Mouse (Mus musculus) urinary bladder, postnatal 14 days (tissue): Measurements from ENCODE around the gene Nsun4.

ENCODE experiments used
- DNase-seq: peaks from one replicate; pipeline ENCODE4 v3.0.0; 2021; ENCODE audit warnings: low spot score

Gene Nsun4

GRCm38 (mm10) chr4:116047681-116048080 is 6.0 kb downstream of the Nsun4 start:
- no peak for DNase-seq

- DNase-seq: no peak
Measured at GRCm38 (mm10) chr4:116046604-116047003, 7.1 kb downstream of the Nsun4 start.

- no peak for DNase-seq
Measured at GRCm38 (mm10) chr4:116042186-116042585, 11.5 kb downstream of the Nsun4 start.

GRCm38 (mm10) chr4:116040466-116040865 is 13.2 kb downstream of the Nsun4 start:
- DNase-seq: no peak

GRCm38 (mm10) chr4:116033374-116033773 is 20.3 kb downstream of the Nsun4 start:
- no peak for DNase-seq

- DNase-seq: no peak
Measured at GRCm38 (mm10) chr4:116032906-116033305, 20.8 kb downstream of the Nsun4 start.

GRCm38 (mm10) chr4:116017902-116018746 is 35.6 kb downstream of the Nsun4 start, which contains the start of gene Faah:
TSS of gene Faah (minus strand) at chr4:116017926.
- DNase-seq: no peak

- peak; percentile 74 for DNase-seq
Measured at GRCm38 (mm10) chr4:116017300-116017901, 36.3 kb downstream of the Nsun4 start.

- DNase-seq: no peak
Measured at GRCm38 (mm10) chr4:116016862-116017299, 36.8 kb downstream of the Nsun4 start.

- no peak for DNase-seq
Measured at GRCm38 (mm10) chr4:116016396-116016795, 37.3 kb downstream of the Nsun4 start.

GRCm38 (mm10) chr4:116015996-116016395 is 37.7 kb downstream of the Nsun4 start:
- no peak for DNase-seq

GRCm38 (mm10) chr4:116015502-116015901 is 38.2 kb downstream of the Nsun4 start:
- no peak for DNase-seq

GRCm38 (mm10) chr4:116010186-116010585 is 43.5 kb downstream of the Nsun4 start:
- no peak for DNase-seq

- no peak for DNase-seq
Measured at GRCm38 (mm10) chr4:116001206-116001605, 52.5 kb downstream of the Nsun4 start.

- DNase-seq: no peak
Measured at GRCm38 (mm10) chr4:116000671-116001070, 53.0 kb downstream of the Nsun4 start.

GRCm38 (mm10) chr4:115996729-115997128 is 56.9 kb downstream of the Nsun4 start:
- no peak for DNase-seq

GRCm38 (mm10) chr4:115995376-115995730 is 58.3 kb downstream of the Nsun4 start:
- DNase-seq: no peak

GRCm38 (mm10) chr4:115994662-115995375 is 58.9 kb downstream of the Nsun4 start:
- DNase-seq: no peak

- DNase-seq: no peak
Measured at GRCm38 (mm10) chr4:115989382-115989781, 64.3 kb downstream of the Nsun4 start.

GRCm38 (mm10) chr4:115987858-115988530 is 65.7 kb downstream of the Nsun4 start:
- DNase-seq: no peak

- no peak for DNase-seq
Measured at GRCm38 (mm10) chr4:115987436-115987835, 66.2 kb downstream of the Nsun4 start.

- no peak for DNase-seq
Measured at GRCm38 (mm10) chr4:115984967-115985366, 68.7 kb downstream of the Nsun4 start.
